Mouse (Mus musculus): Measurements from ENCODE around the gene Mast1.

DNA sequence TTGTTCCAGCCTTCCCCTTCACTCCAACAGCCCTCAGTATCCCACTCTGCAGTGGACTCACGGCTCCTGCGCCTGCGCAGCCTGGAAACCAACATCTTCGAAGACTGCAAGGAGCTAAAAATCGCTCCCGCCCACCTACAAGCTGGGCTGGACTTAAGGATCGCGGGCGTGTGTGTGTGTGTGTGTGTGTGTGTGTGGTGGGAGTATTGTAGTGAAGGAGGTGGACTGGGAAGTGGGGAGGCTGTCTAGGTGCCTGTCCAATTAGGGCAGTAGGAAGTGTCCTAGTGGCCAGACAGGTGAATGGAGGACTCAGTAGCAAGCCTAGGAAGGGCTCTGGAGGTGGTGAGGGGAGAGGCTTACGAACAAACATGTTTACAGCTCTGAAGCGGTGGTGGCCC is 8.1 kb upstream of the Mast1 start:
- TF ChIP-seq POLR2A (IDR thresholded peaks at IDR 0.05; ENCODE audit: insufficient read depth, low read depth, low read length): no peak
- TF ChIP-seq CTCF (IDR thresholded peaks at IDR 0.05): no peak

Data from heart, adult 2 months (tissue).